Comparison of ENCODE assay signal across 3 mouse cellular contexts in the genomic region with DNA sequence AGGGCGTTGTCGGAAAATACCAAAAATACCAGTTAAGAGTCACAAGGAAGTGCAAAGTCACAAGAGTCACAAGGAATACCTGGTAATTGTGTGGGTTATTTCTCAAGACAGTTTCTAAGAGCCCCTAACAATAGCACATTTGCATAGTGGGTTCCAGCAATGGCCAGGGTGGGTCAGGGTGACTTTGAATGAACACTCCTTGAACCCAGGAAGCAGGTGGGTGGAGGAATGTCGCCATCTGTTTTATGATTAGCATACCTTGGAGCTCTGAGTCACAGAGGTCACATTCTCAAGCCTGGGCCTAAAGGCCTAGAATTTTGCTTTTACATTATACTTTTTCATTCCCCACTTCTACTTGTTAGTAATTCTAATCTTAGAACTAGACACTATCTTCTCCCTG.
DNase-seq lines count a peak whose midpoint lies in the region.

No protein-coding gene starts in this region.

- peak; percentile 60 for DNase-seq in R1 (ENCODE audit: low read depth, low spot score)
- peak; percentile 56 for DNase-seq in ZHBTc4 (ENCODE audit: low read depth, low spot score)
- peak; percentile 70 for DNase-seq in heart, adult 11 months
